Mouse (Mus musculus): Measurements from ENCODE around the gene Qser1. TPM values are rescaled to one million over a fixed set of nuclear protein-coding genes. Genes with fewer than 3 reads are reported as not detected.

Qser1 gene
- polyA plus RNA-seq, 1 experiment from 2014 or later, result 10.3 TPM

DNA sequence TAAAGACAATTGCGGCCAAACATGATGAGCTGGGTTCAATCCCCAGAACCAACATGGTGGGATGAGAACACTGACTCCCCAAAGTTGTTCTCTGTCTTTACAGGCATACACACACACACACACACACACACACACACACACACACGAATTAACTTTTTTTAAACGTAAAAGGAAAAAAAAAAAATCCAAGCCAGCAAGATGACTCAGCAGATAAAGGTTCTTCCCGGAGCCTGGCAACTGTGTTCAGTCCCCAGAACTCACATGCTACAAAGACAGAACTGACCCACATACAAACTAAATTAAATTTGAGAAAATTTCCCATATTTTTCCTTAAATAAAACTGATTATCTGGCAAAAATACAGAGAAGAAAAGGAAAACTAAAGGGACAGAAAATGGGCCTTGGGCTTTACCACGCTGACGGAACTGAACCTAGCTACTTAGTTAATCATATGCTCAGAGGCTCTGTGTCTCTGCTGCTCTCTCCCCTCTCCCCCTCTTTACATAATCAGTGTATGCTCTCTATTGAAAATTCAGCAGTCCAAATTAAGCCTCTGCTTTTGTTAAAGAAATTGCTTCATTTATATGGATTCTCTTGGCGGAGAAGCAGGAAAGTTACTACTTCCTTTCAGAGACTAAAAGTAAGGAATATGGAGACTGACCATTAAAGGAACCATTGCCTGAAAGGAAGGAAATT, 83.9 kb downstream of the Qser1 start:
- Histone ChIP-seq H3K4me2 (no peak overlapping the region), H3K9me3 (no peaks in the 10 kb centered on the region), H3K27ac (no peak overlapping the region), H3K4me1 (replicated peaks) (no peaks in the 10 kb centered on the region), H3K4me3 (replicated peaks) (no peak overlapping the region), H3K36me3 (no peaks in the 10 kb centered on the region), H3K27me3 (no peaks in the 10 kb centered on the region), H3K9ac (replicated peaks) (no peak overlapping the region)
- ATAC-seq (ENCODE audit: insufficient number of reproducible peaks, insufficient read depth, low FRiP score, low TSS enrichment, low read depth), result no peak
- WGBS, result 71% methylated on average over 7 of the region's 7 CpGs

DNA sequence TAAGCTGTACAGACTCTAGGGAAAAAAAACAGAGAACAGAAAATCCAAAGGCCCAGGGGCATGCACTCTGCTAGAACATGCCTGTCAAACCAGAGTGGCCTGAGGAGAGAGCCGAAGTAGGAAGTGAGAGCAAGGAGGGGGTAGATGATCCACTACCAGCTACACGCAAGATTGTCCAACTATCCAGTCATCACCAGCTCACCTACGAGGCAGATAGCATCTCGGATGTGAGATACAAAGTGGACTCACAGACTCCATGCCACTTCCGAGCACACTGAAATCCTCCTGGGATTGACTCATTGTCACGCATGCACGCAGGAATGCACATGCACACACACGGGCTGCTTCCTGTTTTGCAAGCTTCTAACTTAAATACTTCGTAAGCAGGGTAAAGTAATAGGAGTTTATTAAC, 84.5 kb downstream of the Qser1 start:
- no peak overlapping the region for H3K4me2 ChIP-seq
- ATAC-seq (ENCODE audit: insufficient number of reproducible peaks, insufficient read depth, low FRiP score, low TSS enrichment, low read depth), result no peak
- no peaks in the 10 kb centered on the region for H3K9me3 ChIP-seq
- H3K9ac ChIP-seq (replicated peaks), result no peak overlapping the region
- WGBS, result 83% methylated on average over 9 of the region's 9 CpGs
- H3K4me3 ChIP-seq (replicated peaks), result no peak overlapping the region
- H3K36me3 ChIP-seq, result no peaks in the 10 kb centered on the region
- no peaks in the 10 kb centered on the region for H3K27me3 ChIP-seq
- no peaks in the 10 kb centered on the region for H3K4me1 ChIP-seq (replicated peaks)
- H3K27ac ChIP-seq, result no peak overlapping the region

GRCm38 (mm10) chr2:104727369-104727768, 89.2 kb downstream of the Qser1 start:
- no peak for ATAC-seq (ENCODE audit: insufficient number of reproducible peaks, insufficient read depth, low FRiP score, low TSS enrichment, low read depth)
- no peaks in the 10 kb centered on the region for H3K36me3 ChIP-seq
- H3K4me1 ChIP-seq (replicated peaks), result no peaks in the 10 kb centered on the region
- no peaks in the 10 kb centered on the region for H3K9me3 ChIP-seq
- no peak overlapping the region for H3K4me2 ChIP-seq
- no peak overlapping the region for H3K4me3 ChIP-seq (replicated peaks)
- WGBS, result 88% methylated on average over 1 of the region's 1 CpGs
- H3K27ac ChIP-seq, result no peak overlapping the region
- no peak overlapping the region for H3K9ac ChIP-seq (replicated peaks)
- H3K27me3 ChIP-seq, result no peaks in the 10 kb centered on the region

GRCm38 (mm10) chr2:104722021-104722420, 94.5 kb downstream of the Qser1 start:
- Histone ChIP-seq H3K4me3 (replicated peaks) (no peak overlapping the region), H3K9ac (replicated peaks) (no peak overlapping the region), H3K4me2 (no peak overlapping the region), H3K27me3 (no peaks in the 10 kb centered on the region), H3K4me1 (replicated peaks) (no peaks in the 10 kb centered on the region), H3K9me3 (no peaks in the 10 kb centered on the region), H3K36me3 (no peaks in the 10 kb centered on the region), H3K27ac (no peak overlapping the region)
- 30% methylated on average over 3 of the region's 3 CpGs for WGBS
- no peak for ATAC-seq (ENCODE audit: insufficient number of reproducible peaks, insufficient read depth, low FRiP score, low TSS enrichment, low read depth)

DNA sequence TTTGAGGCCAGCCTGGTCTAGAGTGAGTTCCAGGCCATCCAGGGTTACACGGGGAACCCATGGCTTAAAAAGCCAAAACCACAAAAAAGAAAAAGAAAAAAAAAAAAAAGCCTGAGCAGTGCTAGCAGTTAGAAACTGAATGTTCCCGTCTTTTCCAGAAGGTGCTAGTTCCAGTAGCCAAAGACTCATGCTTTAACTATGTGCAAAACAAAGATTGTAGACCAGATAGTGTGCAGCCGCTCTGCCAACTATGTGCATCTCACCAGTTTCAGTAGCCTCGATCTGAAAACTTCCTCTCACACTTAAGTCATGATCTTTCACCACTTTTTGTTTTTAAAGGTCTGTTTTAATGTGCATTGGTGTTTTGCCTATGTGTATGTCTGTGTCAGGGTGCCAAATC, 98.7 kb downstream of the Qser1 start:
- 91% methylated on average over 4 of the region's 4 CpGs for WGBS
- no peak overlapping the region for H3K27ac ChIP-seq
- no peaks in the 10 kb centered on the region for H3K4me1 ChIP-seq (replicated peaks)
- no peak overlapping the region for H3K4me2 ChIP-seq
- no peaks in the 10 kb centered on the region for H3K9me3 ChIP-seq
- no peak overlapping the region for H3K9ac ChIP-seq (replicated peaks)
- ATAC-seq (ENCODE audit: insufficient number of reproducible peaks, insufficient read depth, low FRiP score, low TSS enrichment, low read depth), result no peak
- H3K27me3 ChIP-seq, result 0 out of 2 replicates have a peak, but pooled peaks cover 6% of the 10 kb centered on the region
- H3K36me3 ChIP-seq, result no peaks in the 10 kb centered on the region
- H3K4me3 ChIP-seq (replicated peaks), result no peak overlapping the region

GRCm38 (mm10) chr2:104717231-104717735, 99.3 kb downstream of the Qser1 start:
- Histone ChIP-seq H3K27ac (no peak overlapping the region), H3K9me3 (no peaks in the 10 kb centered on the region), H3K36me3 (no peaks in the 10 kb centered on the region), H3K4me2 (no peak overlapping the region), H3K4me1 (replicated peaks) (no peaks in the 10 kb centered on the region), H3K4me3 (replicated peaks) (no peak overlapping the region), H3K27me3 (0 out of 2 replicates have a peak, but pooled peaks cover 6% of the 10 kb centered on the region), H3K9ac (replicated peaks) (no peak overlapping the region)
- ATAC-seq (ENCODE audit: insufficient number of reproducible peaks, insufficient read depth, low FRiP score, low TSS enrichment, low read depth), result no peak
- WGBS, result 90% methylated on average over 2 of the region's 2 CpGs

- H3K4me1 ChIP-seq (replicated peaks), result peaks cover 3% of the 10 kb centered on the region; the same call in 1 of the 2 replicates
- no peak for ATAC-seq (ENCODE audit: insufficient number of reproducible peaks, insufficient read depth, low FRiP score, low TSS enrichment, low read depth)
- no peak within 1 kb of the TSS for H3K4me3 ChIP-seq (replicated peaks)
- H3K9me3 ChIP-seq, result no peaks in the 10 kb centered on the region
- H3K36me3 ChIP-seq, result no peaks in the 10 kb centered on the region
- no peak within 1 kb of the TSS for H3K9ac ChIP-seq (replicated peaks)
- no peak within 1 kb of the TSS for H3K27ac ChIP-seq
- 87% methylated on average over 4 of the region's 4 CpGs for WGBS
- H3K27me3 ChIP-seq, result 0 out of 2 replicates have a peak, but pooled peaks cover 6% of the 10 kb centered on the region
- H3K4me2 ChIP-seq, result no peak within 1 kb of the TSS
Measured at GRCm38 (mm10) chr2:104716279-104716678, 100.3 kb downstream of the Qser1 start, which contains the start of gene Pin1rt1. Pin1rt1 (minus strand) TSS chr2:104716379.

GRCm38 (mm10) chr2:104714254-104714691, 102.3 kb downstream of the Qser1 start:
- no peak for ATAC-seq (ENCODE audit: insufficient number of reproducible peaks, insufficient read depth, low FRiP score, low TSS enrichment, low read depth)
- H3K4me1 ChIP-seq (replicated peaks), result peaks cover 14% of the 10 kb centered on the region
- no peak overlapping the region for H3K9ac ChIP-seq (replicated peaks)
- WGBS, result 39% methylated on average over 15 of the region's 15 CpGs
- no peak overlapping the region for H3K4me2 ChIP-seq
- H3K27ac ChIP-seq, result no peak overlapping the region
- no peaks in the 10 kb centered on the region for H3K36me3 ChIP-seq
- H3K27me3 ChIP-seq, result 0 out of 2 replicates have a peak, but pooled peaks cover 6% of the 10 kb centered on the region
- H3K4me3 ChIP-seq (replicated peaks), result no peak overlapping the region
- no peaks in the 10 kb centered on the region for H3K9me3 ChIP-seq

DNA sequence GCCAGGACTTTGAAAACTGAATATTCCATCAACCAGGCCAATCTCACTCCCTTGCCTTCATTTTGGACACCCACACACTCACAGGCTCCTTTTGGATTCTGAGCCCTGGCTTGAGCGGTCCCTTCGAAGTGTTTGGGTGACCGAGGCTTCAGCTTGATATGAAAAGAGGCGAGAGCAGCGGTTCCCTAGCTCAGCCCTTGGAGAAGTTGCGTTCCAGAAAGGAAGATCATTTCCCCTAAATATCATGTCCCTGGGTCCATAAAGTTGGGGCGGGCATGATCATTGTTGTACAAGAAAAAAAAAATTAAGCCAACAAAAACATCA, 104.1 kb downstream of the Qser1 start:
- Histone ChIP-seq H3K4me1 (replicated peaks) (peaks cover 14% of the 10 kb centered on the region), H3K36me3 (peaks cover 3% of the 10 kb centered on the region; the same call in 1 of the 2 replicates), H3K9me3 (no peaks in the 10 kb centered on the region), H3K27ac (peak overlapping the region; percentile 89), H3K4me3 (replicated peaks) (peak overlapping the region; percentile 87), H3K4me2 (peak overlapping the region; percentile 64), H3K27me3 (0 out of 2 replicates have a peak, but pooled peaks cover 6% of the 10 kb centered on the region), H3K9ac (replicated peaks) (peak overlapping the region; percentile 90)
- ATAC-seq (ENCODE audit: insufficient number of reproducible peaks, insufficient read depth, low FRiP score, low TSS enrichment, low read depth), result no peak
- WGBS, result 1% methylated on average over 7 of the region's 7 CpGs

- H3K9ac ChIP-seq (replicated peaks), result peak within 1 kb of the TSS; percentile 90
- H3K4me3 ChIP-seq (replicated peaks), result peak within 1 kb of the TSS; percentile 87
- peak within 1 kb of the TSS; percentile 89 for H3K27ac ChIP-seq
- no peaks in the 10 kb centered on the region for H3K9me3 ChIP-seq
- ATAC-seq (ENCODE audit: insufficient number of reproducible peaks, insufficient read depth, low FRiP score, low TSS enrichment, low read depth), result peak; percentile 86
- peaks cover 3% of the 10 kb centered on the region; the same call in 1 of the 2 replicates for H3K36me3 ChIP-seq
- H3K27me3 ChIP-seq, result 0 out of 2 replicates have a peak, but pooled peaks cover 6% of the 10 kb centered on the region
- peak within 1 kb of the TSS; percentile 64 for H3K4me2 ChIP-seq
- peaks cover 14% of the 10 kb centered on the region for H3K4me1 ChIP-seq (replicated peaks)
- under 1% methylated on average over 87 of the region's 99 CpGs for WGBS
Measured at GRCm38 (mm10) chr2:104711585-104712485, 104.7 kb downstream of the Qser1 start, which contains the start of gene Tcp11l1. Tcp11l1 (minus strand) TSS chr2:104712169.
